Mouse (Mus musculus): Measurements from ENCODE around the gene Tbl1x. TPM values are rescaled to one million over a fixed set of nuclear protein-coding genes. Genes with fewer than 3 reads are reported as not detected.

The Tbl1x gene
- 10 to 100 TPM; 25.5 to 26.2 TPM for total RNA-seq (2023)

GRCm38 (mm10) chrX:77510371-77511300 is at the start of gene Tbl1x:
Gene Tbl1x (plus strand): TSS chrX:77511013.

